Mouse (Mus musculus) adipocyte (in vitro differentiated cells): Measurements from ENCODE around the gene Sik1.

ENCODE experiments used
- DNase-seq: peaks from one replicate; pipeline ENCODE4 v3.0.0-alpha.2; 2016; ENCODE audit warnings: low spot score

Gene Sik1

DNA sequence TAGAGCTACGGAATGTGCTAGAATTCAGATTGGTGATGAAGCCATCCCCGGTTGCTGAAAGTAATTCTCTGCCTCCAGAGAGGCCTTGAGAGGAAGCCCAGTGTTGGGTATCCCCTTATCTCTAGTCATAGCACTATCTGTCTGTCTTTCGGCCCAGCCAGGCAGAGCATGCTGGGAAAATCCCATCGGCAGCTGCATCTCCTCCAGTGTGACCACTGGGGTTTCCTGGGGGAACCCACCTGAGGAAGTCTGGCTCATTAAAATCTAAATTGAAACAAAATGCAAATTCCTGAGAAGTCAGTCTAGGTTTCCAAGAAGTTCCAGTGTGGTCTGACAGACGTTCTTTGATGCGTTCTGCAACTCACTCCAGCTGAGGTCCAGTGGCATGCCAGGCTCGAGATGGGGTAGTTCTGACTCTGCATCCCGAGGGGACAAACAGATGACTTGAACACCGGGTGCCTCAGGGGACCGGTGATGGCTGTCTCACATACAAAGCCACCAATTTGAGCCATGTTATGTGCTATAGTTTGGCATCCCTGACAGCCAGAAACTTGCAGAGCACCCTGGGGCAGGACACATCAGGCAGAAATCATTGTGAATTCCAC is 19.8 kb upstream of the Sik1 start:
- DNase-seq: no peak

DNA sequence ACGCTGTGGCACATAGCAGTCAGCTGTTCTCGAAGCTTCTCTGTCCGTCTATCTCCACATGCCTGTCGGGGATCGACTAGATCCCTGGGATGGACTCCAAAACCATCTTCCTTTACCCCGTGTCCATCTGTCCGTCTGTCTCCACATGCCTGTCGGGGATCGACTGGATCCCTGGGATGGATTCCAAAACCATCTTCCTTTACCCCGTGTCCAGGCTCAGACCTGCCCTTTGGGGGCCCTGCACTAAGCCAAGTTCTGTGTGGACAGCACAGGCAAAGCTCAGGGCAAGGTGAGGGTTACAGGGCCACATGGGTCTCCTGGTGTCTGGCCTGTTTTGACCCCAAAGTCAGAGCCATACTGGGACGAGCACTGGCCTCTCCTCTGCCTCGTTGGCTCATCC is 19.1 kb upstream of the Sik1 start:
- DNase-seq: no peak

DNA sequence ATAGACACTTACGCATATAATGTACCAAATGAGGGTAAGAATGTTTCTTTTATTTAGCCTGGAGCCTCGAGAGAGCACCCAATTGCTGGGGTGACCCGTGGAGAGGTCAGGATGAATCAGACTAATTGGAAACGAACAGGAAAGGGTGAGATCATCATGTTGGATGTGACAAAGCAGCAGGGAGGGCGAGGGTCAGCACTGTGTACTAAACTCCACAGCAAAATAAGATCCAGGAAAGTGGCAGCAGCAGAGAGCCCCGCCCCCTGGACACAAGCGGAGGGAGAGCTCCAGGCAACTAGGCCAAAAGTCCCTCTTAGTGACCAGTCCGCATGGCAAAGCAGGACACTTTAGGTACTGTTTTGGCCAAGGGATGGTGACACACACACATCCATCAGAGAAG is 18.4 kb upstream of the Sik1 start:
- peak; percentile 91 for DNase-seq

DNA sequence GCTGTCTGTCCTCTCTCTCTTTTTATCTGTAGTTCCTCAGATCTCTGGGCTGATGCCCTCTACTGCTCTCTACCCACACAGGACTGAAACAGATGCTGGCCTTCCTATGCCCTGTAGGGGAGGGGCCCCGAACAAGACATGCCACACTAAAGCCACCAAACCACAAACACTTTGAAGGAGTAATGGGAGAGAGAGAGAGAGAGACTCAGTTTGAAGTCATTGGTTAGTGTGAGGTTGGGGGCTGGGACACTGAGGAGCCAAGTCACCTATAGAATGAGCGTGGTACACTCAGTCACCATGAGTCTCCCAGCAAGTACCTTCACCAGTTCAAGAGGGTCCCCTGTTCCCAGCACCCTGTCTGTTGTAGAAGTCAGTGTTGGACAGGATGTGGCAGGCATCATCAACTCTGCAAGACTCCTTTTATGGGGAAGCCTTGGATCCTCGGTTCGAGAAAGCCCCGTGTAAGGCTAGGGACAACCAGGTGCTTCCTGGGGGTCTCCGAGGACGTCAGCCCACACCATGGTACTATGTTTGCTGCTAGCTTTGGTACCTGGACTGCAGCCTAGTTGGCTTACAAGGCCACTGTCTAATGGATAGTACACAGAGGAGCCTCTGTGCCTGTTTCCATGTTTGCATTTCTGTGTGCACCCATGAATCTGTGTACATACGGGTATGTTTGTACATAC is 17.7 kb upstream of the Sik1 start:
- DNase-seq: no peak

DNA sequence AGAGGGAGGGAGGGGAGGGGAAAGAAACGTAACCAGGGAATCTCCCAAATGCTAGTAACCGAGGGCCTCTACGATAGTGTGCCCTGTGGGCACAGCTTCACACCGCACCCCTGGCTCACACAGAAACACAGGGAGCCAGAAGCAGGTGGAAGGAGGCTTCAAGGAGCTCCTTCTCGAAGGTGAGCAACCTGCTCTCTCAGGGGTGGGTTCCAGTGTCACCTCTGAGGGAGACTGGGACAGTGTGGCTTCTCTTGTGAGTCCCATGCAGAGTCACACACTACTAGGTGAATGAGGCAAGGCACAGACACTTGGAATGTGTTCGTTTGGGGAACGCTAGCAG is 17.2 kb upstream of the Sik1 start:
- DNase-seq: no peak

DNA sequence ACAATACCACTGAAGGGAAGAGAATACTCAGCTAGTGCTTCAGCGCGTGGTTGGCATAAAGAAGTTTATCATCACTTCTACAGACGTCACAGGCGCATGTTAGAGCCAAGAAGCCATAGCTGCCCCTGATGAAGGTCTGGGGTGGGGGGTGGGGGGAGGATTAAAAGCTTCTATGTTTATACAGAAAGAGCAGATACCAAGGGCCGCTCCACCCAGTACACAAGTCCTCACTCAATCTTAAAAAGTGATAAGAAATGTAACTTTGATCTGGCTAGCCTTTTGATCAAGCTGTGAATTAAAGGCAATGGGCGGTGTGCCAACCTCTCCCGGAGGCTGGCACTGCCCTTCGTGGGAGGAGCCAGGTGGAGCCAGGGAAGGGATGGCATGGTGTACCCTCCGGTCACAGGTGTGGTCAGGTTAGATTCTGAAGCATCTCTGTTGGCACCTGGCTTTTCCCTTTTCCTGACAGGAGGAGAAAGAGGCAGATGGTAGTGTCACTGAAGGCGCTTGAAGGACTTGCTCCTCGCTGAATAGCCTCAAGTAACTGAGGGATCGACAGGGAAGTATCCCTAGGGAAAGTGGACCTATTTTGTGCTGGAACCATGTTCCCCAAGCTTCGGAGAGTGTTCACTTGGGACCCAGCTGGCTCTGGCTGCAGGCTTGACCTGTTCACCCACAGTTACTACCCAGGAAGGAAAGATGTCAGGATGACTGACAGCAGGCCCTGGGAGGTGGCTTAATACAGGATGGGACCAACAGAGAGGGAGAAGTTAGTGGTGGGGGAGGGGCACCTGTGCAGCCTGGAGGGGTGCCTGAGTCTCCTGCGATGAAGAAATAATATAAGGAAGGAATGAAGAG is 16.6 kb upstream of the Sik1 start:
- no peak for DNase-seq

DNA sequence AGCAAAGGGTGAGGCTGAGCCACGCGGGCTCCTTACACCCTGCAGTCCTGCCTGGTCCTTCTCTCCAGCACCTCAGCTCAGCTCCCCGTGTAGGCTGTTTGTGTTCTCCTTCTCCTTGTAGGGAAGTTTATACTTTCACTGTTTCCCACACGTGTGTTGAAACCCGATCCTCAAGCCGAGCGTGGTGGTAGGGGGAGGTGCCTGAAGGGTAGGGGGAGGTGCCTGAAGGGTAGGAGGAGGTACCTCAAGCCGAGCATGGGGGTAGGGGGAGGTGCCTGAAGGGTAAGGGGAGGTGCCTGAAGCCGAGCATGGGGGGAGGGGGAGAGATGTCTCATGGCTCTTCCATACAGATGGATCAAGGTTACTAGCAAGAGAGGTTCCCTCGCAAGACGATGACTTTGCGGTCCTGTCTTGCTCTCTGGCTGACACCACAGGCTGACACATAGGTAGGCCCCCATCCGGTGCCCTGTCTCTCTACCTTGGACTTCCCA is 15.4 kb upstream of the Sik1 start:
- DNase-seq: no peak

DNA sequence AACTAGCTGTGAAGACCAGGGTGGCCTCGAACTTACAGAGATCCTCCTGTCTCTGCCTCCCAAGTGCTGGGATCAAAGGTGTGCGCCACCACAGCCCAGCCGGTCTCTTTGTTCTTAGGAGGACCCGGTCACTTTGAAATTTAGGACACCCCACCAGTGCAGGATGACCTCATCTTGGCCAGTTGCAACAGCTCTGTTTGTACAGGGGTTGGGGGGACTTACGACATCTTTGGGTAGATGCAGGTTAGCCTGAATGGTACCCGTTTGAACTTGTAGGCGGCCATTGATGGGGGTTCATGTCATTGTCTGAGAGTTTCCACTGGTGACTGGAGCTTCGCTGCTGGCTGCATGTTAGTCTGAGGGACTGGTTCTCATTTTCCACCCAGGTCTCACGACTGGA is 14.8 kb upstream of the Sik1 start:
- DNase-seq: no peak

DNA sequence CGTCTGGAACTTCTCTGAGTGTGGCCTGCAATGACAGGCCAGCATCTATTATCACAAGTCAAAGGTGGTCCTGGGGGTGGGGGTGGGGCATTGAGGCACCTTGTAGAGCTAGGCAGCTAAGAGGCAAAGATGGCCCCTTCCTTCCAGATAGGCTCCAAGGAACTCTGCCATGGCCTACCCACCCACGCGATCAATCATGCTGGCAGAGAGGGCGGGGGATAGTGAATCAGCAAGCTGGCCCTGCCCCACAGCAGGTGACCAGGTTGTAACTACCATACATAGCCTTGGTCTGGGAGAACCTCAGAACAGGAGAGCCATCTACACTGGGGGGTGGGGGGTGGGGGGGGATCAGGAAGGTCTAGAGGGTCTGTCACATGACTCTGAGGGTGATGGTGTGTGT is 12.5 kb upstream of the Sik1 start:
- DNase-seq: no peak

DNA sequence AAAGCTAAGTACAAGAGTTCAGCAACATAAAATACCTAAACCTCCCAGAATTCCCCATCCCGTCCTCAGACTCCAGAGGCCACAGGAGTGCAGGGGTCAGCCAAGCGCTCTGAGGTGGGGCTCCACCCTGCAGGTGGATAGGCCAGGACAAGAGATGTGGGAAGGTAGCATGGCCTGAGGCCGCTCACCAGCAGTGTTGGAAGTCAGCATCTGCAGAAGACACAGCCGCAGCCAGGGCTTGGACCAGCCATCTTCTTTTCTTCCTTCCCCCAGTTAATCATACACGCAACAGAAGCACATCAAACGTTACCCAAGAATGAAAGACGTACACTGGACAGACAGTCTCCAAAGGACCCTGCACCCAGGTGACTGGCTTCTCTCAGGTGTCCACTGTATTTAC is 11.5 kb upstream of the Sik1 start:
- DNase-seq: no peak

DNA sequence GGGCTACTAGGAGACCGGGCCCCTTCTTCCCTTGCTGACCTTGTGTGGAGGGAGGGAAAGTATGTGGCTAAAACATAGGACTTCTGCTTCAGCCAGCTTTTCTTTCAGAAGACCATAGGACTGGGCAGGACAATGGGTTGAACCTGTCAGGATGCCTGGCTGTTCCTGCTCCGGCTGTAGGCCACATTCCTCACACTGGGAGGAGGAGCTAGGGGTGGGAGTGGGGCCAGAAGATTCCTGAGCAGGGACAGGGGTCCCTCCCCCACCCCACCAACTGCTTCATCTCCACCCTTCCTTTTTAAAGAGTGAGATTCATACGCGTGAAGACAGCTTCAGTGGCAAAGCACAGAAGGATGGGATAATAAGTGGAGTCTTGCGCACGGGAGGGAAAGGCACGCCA is 10.0 kb upstream of the Sik1 start:
- DNase-seq: no peak

DNA sequence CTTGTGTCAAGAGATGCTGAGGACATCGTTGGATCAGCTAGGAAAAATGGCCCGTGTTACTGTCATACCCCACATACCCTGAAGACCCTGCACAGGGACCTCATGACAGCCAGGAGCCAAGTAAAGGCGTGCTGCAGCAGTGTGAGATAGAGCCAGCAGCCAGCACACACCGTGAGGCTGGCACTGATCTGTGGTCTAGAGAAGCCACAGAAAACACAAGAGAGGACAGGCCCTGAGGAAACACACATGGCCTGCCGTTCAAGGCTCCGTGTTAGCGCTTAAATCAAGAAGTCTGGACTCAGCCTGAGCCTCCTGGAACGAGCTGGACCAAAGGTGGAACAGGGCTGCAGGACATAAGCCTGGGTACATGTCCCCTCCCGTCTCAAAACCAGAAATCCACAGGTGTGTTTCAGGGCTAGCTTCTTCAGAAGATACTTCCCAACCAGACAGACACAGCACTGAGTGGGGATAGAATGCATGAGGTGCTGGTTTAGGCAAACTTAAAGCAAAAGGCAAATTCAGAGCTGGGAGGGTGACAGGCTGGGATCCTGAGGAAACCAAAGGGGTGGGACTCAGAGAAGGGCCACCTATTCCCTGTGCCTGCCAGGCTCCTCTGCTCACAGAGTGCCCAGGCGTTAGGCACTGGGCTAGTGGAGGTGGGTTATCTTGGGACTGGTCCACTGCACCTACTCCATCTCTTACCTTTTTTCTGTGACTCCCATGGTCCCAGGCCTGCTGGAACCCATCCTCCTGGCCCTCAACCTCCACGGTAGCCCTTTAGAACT is 9.3 kb upstream of the Sik1 start:
- no peak for DNase-seq

DNA sequence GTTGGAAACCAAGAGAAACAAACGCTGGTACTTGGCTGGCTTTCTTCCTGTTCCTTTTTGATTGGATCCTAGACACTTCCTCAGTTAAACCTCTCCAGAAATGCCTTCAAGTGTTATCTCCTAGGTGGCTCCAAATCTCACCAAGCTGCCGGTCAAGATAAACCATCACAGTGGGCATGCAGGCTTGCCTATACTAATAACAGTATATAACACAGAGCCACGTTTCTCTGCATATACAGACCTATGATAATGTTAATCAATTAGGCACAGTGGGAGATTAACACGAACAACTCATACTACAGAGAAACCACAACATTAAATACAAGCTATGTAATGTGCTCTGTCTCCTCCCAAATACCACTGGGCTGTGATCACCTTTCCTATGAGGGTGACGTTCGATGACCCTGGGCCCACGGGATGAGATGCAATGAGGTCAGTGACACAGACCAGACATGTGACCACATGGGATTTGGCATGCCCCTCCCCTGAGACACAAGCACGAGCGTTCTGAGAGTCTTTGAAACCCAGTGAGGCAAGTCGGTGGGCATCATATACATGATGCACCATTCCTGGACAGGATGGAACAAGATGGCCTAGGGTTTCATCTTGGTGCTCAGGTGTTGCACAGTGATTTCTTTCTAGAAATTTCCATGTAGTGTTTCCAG is 7.7 kb upstream of the Sik1 start:
- no peak for DNase-seq

DNA sequence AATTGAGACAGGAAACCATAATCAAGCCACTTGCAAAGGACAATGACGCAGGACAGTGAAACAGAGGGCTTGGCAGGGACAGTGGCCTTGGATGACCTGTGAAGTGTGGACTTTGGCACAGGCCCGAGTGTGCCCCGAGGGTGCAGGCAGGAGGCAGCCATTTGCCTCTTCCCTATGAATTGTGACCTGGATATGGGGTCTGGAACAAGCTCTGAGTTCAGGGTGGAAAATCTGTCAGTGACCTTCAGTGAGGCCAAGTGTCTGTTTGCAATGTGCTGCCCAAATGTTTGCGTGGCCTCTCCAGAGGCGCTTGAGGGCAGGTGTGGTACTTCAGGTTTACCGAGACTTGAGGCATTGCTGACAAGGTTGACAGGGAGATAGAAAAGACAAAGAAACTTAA is 6.5 kb upstream of the Sik1 start:
- peak; percentile 40 for DNase-seq

DNA sequence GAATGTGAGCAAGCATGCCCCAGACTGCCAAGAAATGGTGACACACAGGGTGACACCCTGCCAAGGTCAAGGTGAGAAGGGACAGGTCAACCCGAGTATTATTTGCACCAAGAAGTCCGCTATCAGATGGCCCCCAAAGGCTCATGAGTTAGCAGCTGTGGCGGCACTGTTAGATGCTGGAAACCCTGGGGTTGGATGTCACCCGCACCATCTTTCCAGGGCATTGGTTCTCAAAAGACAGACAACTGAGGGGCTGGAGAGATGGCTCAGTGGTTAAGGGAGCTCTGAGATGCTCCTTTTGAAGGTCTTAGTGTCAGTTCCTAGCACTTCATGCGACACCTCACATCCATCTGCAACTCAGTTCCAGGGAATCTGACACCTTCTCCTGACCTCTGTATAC is 6.1 kb upstream of the Sik1 start:
- DNase-seq: no peak

DNA sequence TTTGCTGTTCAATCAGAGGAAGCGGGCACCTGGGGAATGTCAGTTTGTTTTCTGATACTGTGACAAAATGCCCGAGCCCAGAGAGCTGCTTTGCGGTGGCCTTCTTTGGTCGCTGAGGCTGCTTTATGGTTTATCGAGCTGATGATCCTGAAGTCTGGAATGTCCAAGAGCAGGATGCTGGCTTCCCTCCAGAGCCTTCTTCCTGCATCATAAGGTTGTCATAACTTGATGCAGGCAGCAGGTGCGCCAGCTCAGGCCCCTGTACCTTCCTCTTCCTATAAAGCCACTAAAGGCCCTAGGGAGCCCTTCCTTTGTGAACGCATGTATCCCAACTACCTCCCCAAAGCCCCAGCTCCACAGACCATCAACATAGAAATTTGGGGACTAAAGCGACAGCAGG is 5.3 kb upstream of the Sik1 start:
- DNase-seq: no peak

DNA sequence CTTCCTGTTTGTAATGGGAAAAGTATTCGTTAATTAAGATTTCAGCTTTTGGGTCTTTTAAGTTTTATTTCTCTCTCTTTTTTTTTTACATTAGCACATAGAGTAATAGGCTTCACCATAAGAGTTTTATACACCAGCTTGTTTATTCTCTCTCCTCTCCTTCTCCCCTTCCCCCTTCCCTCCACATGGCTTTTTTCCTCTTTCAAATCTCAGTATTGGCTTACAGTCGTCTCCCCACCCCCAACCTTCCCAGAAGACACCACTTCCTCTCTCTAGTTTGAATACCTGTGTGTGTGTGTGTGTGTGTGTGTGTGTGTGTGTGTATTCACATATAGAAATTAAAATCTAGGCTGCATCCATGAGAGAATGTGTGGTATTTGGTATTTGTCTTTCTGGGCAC is 3.8 kb upstream of the Sik1 start:
- DNase-seq: no peak

DNA sequence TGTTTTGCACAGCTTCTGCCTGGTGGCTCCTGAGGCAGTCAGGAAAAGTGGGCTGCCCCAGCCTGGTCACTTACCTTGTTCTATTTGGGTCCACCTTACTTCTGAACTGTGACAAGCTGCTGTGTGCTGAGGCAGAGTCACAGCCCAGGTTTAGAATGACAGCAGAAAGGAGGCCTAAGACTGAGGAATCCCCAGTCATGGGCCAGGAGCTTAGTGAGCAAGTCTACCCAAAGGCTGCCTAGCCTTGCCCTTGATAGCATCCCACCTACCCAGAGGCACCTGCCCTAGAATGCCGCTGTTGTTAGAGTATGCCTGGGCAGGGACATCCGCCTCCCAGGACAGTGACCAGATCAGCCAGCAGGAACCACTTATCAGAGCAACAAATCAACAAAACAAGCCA is 3.2 kb upstream of the Sik1 start:
- no peak for DNase-seq

DNA sequence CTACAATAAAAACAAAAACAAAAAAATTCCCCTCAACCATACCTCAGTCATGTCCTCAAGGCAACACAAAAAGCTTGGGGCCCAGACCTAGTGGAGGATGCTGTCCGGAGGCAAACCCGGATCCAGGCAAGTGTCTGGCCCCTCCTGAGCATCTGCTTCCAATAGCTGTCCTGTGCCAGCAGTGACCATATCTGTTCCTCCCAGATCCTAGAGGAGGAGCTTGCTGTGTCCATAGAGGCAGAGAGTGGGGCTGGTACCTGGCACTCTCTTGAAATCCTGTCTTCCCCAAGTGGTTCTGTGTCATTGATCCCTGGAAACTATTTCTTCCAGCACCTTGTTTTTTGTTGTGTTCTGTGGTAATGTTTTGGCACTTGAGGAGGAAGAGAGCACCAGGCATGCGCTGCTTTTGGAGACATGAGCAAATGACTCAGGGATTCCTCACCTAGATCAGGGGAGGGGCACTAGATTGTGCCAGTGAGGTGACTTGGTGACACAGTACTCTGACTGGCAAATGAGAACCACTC is 2.4 kb upstream of the Sik1 start:
- DNase-seq: no peak

DNA sequence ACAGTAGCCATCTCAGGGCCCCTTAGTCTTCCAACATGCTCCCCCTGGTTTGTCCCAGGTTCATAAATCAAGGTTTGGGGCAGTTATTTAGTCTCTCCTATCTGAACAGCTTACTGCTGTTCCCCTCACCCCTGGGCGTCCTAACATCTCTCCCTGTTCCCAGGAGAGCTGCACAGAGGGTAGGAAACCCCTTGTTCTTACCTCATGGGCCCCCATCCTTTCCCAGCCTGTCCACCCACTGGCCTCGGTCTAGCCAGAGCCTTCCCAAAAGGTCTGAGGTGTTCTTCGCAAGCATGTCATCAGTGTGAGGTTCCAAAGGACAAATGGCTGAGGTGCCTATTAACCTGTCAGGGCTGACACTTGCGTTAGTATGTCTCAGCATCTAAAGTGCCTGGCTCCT is 1.6 kb upstream of the Sik1 start:
- no peak for DNase-seq

DNA sequence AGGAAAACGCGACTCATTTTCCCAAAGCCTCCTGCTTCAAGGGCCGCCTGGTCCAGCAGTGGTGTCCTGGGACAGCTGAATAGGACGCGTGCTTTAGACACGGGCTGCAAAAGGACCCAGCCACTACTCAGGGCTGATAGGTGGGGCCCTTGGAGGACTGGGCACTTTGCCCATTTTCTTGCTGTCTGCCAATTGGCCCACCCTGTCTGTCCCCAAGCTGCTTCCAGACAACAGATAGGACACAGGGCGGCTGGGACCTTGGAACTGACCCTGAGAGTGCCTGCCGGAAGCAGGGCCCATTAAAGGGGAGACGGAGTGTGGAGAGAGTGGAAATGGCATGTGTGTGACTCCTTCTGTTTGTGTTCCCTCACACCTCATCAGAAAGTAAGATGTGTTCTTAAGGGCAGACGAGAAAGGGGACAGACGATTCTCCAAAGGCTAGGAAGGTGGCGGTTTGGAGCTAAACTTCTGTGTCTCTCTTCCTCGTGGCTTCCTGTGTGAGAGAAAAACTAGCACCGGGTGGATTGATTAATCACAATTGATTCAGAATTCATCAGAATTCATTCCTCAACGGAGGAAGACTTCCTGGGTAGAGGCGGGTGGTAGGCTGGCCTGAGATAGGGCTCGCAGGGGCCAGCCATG is 1.0 kb upstream of the Sik1 start:
- DNase-seq: no peak
